Mouse (Mus musculus): ENCODE measurements around the gene Vps8. TPM values are rescaled to one million over a fixed set of nuclear protein-coding genes. Genes with fewer than 3 reads are reported as not detected.

Vps8 gene
- polyA plus RNA-seq, 1 experiment from 2014 or later = 50.5 TPM

DNA sequence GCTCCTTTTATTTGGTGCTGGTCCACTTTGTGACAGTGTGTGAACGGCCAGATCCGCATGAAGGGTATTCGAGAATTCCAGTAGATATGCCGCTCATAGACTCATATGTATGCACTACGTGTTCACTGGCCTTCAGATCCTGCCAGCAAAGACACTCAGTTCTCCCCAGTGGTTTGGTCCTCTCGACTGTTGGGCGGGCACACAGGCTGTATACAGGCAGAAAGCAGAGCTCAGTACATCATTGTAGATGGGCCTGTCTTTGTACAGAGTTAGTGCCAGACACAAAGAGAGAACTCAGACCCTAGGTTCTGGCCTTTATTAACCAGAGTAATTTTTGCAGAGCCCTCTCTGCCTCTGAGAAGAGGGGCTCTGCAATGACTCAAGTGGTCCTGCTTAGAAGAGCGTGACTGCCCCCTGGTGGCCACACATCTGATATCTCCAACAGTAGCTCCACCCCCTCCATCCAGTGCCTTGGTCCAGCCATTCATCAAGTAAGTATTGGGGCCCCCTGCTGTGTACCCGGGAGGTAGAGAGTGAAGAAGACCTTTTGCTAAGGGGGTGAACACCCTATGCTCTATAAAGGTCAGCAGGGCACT is 30.3 kb upstream of the Vps8 start:
- Histone ChIP-seq H3K79me2 (ENCODE audit: inconsistent target) (no peaks in the 10 kb centered on the region), H3K27ac (no peak overlapping the region), H3K4me3 (ENCODE audit: inconsistent target) (no peak overlapping the region), H3K36me3 (ENCODE audit: inconsistent target) (no peaks in the 10 kb centered on the region)
- WGBS (ENCODE audit: missing documents) = 61% methylated on average over 9 of the region's 9 CpGs

DNA sequence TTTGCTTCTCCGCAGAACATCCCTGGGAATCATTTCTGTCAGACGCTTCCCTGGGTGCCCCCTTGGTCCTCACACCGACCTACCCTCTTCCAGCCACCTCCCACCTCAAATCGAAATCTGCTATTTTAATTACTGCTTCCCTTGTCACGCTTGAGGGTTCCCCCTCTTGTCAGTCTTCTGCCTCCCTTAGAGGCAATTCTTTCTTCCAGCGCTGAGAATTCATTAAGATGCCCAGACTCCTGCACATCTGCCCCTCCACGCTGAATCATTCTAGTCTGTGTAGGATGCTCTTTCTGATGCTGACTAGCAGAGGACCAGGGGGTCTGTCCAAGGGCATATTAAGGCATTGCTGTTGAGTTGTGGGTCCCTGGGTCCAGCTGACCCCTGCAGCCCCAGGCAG is 27.4 kb upstream of the Vps8 start:
- H3K36me3 ChIP-seq (ENCODE audit: inconsistent target) = no peaks in the 10 kb centered on the region
- 73% methylated on average over 7 of the region's 7 CpGs for WGBS (ENCODE audit: missing documents)
- no peaks in the 10 kb centered on the region for H3K79me2 ChIP-seq (ENCODE audit: inconsistent target)
- H3K27ac ChIP-seq = no peak overlapping the region
- H3K4me3 ChIP-seq (ENCODE audit: inconsistent target) = no peak overlapping the region

- H3K27ac ChIP-seq = no peak overlapping the region
- 82% methylated on average over 5 of the region's 5 CpGs for WGBS (ENCODE audit: missing documents)
These were observed 25.2 kb upstream of the Vps8 start for GRCm38 (mm10) chr16:21397681-21398080.

DNA sequence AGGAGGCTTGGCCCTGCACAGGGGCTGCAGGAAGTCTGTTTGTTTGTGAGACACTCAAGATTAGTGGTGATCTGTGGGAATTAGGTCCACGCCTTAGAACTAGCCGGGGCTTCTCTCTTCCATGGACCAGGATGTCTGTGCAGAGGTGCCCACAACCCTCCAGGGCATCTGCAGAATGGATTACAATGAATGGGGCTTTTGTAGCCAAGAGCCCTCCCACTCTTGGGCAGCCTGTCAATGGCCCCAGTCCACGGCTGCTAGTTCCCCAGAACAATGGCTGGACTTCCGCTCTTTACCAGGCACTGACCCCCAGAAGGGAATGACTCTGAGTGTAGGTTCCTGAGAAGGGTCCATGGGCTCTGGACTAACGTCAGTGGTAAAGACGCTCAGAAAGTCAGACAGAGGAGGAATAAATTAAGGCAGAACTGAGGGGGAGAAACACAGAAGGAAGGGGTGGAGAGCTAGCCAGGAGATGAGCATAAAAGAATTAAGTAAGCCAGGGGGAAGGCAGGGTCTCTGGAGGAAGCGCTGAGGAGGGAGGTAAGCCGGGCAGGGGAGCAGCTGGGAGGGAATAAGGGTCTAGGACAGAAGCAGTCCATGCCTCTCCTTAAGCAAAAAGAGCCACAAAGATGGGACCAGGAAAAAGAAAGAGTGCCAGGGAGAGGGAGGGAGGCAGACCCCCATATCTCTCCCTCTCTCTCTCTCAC is 24.4 kb upstream of the Vps8 start:
- H3K4me3 ChIP-seq (ENCODE audit: inconsistent target) = no peak overlapping the region
- WGBS (ENCODE audit: missing documents) = 84% methylated on average over 8 of the region's 8 CpGs
- no peaks in the 10 kb centered on the region for H3K36me3 ChIP-seq (ENCODE audit: inconsistent target)
- no peaks in the 10 kb centered on the region for H3K79me2 ChIP-seq (ENCODE audit: inconsistent target)
- H3K27ac ChIP-seq = no peak overlapping the region

More at GRCm38 (mm10) chr16:21397681-21398080, 25.2 kb upstream of the Vps8 start:
- no peaks in the 10 kb centered on the region for H3K79me2 ChIP-seq (ENCODE audit: inconsistent target)
- H3K36me3 ChIP-seq (ENCODE audit: inconsistent target) = no peaks in the 10 kb centered on the region
- no peak overlapping the region for H3K4me3 ChIP-seq (ENCODE audit: inconsistent target)

DNA sequence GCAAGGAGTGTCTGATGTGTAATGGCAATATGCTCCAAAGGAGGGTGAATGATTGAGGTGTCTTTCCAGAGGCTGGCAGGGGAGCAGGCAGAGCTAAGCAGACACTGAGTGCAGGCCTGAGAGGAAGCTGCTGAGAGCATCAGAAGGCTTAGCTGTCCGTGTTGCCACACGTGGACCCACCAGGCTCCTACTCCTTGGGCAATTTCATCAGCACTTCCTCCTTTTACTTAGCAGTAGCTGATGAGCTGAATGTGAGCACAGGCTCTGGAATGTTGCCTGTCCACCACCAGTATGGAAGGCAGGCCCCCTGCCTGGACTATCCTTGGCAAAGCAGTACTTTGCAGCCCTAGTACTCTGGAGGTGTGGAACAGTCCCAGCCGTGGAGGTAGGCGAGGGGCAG is 23.0 kb upstream of the Vps8 start:
- Histone ChIP-seq H3K36me3 (ENCODE audit: inconsistent target) (no peaks in the 10 kb centered on the region), H3K4me3 (ENCODE audit: inconsistent target) (no peak overlapping the region), H3K27ac (no peak overlapping the region), H3K79me2 (ENCODE audit: inconsistent target) (no peaks in the 10 kb centered on the region)
- 46% methylated on average over 4 of the region's 4 CpGs for WGBS (ENCODE audit: missing documents)

GRCm38 (mm10) chr16:21402068-21402467 is 20.9 kb upstream of the Vps8 start:
- Histone ChIP-seq H3K79me2 (ENCODE audit: inconsistent target) (no peaks in the 10 kb centered on the region), H3K4me3 (ENCODE audit: inconsistent target) (no peak overlapping the region), H3K27ac (no peak overlapping the region), H3K36me3 (ENCODE audit: inconsistent target) (no peaks in the 10 kb centered on the region)
- WGBS (ENCODE audit: missing documents) = 91% methylated on average over 16 of the region's 17 CpGs

DNA sequence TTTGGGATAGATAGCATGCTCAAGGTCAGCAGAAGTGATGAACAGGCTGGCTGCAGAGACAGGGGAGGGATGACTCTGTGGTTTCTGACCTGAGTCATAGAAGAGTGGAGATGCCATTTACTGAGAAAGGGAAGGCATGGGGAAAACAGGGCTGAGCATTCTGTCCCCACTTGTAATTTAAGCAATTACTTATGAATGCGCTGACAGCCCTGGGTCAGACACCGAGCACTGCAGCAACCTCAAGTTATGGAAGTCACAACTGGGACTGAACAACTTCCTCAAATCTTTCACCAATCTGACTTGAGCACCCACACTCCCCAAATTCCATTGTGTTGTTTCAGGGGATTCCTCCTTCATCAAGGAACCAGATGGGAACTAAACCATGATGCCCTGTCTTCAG is 19.5 kb upstream of the Vps8 start:
- Histone ChIP-seq H3K79me2 (ENCODE audit: inconsistent target) (no peaks in the 10 kb centered on the region), H3K27ac (no peak overlapping the region), H3K4me3 (ENCODE audit: inconsistent target) (no peak overlapping the region), H3K36me3 (ENCODE audit: inconsistent target) (no peaks in the 10 kb centered on the region)
- 25% methylated on average over 2 of the region's 2 CpGs for WGBS (ENCODE audit: missing documents)

- Histone ChIP-seq H3K79me2 (ENCODE audit: inconsistent target) (no peaks in the 10 kb centered on the region), H3K27ac (no peak overlapping the region), H3K4me3 (ENCODE audit: inconsistent target) (no peak overlapping the region), H3K36me3 (ENCODE audit: inconsistent target) (no peaks in the 10 kb centered on the region)
- 90% methylated on average over 5 of the region's 5 CpGs for WGBS (ENCODE audit: missing documents)
These were observed 18.3 kb upstream of the Vps8 start for GRCm38 (mm10) chr16:21404631-21405030.

- Histone ChIP-seq H3K27ac (no peak overlapping the region), H3K4me3 (ENCODE audit: inconsistent target) (no peak overlapping the region), H3K79me2 (ENCODE audit: inconsistent target) (no peaks in the 10 kb centered on the region), H3K36me3 (ENCODE audit: inconsistent target) (no peaks in the 10 kb centered on the region)
- 90% methylated on average over 6 of the region's 6 CpGs for whole genome bisulfite sequencing (ENCODE audit: missing documents)
These were observed 17.5 kb upstream of the Vps8 start for GRCm38 (mm10) chr16:21405224-21405969.

DNA sequence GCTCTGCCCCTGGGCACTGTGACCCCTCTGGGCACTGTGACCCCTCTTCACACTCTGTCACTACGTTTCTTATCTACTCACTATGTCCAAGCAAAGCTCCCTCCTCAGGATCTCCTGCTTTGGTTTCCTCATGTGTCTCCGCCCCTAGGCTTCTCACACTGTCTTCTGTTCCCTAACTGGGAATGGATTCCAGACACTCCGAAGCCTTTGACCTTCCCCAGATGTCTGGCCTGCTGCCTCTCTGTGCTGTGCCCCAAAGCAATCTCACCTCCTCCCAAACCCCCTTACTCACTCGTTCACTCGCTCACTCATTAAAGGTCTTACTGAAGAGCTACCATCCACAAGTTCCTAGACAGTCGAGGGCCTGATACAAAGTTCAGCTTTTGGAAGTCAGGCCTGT is 16.8 kb upstream of the Vps8 start:
- H3K36me3 ChIP-seq (ENCODE audit: inconsistent target) = no peaks in the 10 kb centered on the region
- WGBS (ENCODE audit: missing documents) = 94% methylated on average over 6 of the region's 6 CpGs
- no peak overlapping the region for H3K27ac ChIP-seq

DNA sequence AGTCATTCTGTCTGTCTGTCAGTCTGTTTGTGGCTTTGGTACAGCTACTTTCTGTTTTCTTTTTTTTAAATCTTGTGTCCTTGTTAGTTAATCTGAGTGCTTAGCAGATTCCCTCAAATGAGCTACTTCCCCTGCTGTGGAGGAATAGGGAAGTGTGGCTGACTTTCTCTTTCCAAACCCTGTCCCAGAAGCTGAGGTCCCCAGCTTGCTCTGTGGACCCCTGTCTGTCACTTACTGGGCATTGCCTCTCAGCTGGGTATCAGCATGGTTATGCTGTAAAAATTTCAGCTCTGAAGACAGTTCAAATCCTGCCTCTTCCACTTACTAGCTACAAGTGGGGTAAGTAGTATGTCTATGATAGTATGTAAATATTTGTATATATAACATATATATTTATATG is 11.1 kb upstream of the Vps8 start:
- Histone ChIP-seq H3K36me3 (ENCODE audit: inconsistent target) (no peaks in the 10 kb centered on the region), H3K79me2 (ENCODE audit: inconsistent target) (no peaks in the 10 kb centered on the region), H3K4me3 (ENCODE audit: inconsistent target) (no peak overlapping the region), H3K27ac (peak overlapping the region; percentile 57)

More for the DNA sequence above, 16.8 kb upstream of the Vps8 start:
- Histone ChIP-seq H3K79me2 (ENCODE audit: inconsistent target) (no peaks in the 10 kb centered on the region), H3K4me3 (ENCODE audit: inconsistent target) (no peak overlapping the region)

DNA sequence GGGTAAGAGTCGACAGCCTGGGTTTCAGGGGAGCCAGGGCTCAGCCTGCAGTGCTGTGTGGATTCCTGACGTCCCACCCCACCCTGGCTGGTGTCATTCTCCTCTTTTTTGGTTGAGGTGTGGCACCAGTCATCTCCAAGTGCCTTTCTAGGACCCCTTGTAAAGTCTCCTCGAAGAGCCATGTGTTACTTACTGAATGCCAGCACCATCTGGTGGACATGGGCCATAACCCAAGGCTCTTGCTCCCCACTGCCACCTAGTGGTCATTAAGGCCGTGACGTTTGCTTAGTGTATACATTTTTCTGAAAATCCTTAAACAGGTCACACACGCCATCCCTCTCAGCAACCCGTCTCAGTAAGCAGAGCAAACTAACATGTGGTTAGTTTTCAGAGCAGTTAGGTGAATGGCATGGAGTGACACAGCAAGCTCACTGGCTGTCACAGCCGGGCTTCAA is 10.3 kb upstream of the Vps8 start:
- no peaks in the 10 kb centered on the region for H3K36me3 ChIP-seq (ENCODE audit: inconsistent target)
- WGBS (ENCODE audit: missing documents) = 17% methylated on average over 8 of the region's 8 CpGs
- H3K27ac ChIP-seq = 0 out of 2 replicates have a peak overlapping the region, but pooled peaks have one; percentile 2
- H3K4me3 ChIP-seq (ENCODE audit: inconsistent target) = no peak overlapping the region
- no peaks in the 10 kb centered on the region for H3K79me2 ChIP-seq (ENCODE audit: inconsistent target)

- no peak overlapping the region for H3K27ac ChIP-seq
- no peak overlapping the region for H3K4me3 ChIP-seq (ENCODE audit: inconsistent target)
- no peaks in the 10 kb centered on the region for H3K36me3 ChIP-seq (ENCODE audit: inconsistent target)
- WGBS (ENCODE audit: missing documents) = 74% methylated on average over 3 of the region's 3 CpGs
- H3K79me2 ChIP-seq (ENCODE audit: inconsistent target) = no peaks in the 10 kb centered on the region
These were observed 9.1 kb upstream of the Vps8 start for GRCm38 (mm10) chr16:21413819-21414218.

GRCm38 (mm10) chr16:21415128-21415527 is 7.8 kb upstream of the Vps8 start:
- no peak overlapping the region for H3K4me3 ChIP-seq (ENCODE audit: inconsistent target)
- 94% methylated on average over 8 of the region's 8 CpGs for WGBS (ENCODE audit: missing documents)
- H3K27ac ChIP-seq = no peak overlapping the region
- H3K79me2 ChIP-seq (ENCODE audit: inconsistent target) = no peaks in the 10 kb centered on the region
- no peaks in the 10 kb centered on the region for H3K36me3 ChIP-seq (ENCODE audit: inconsistent target)

GRCm38 (mm10) chr16:21418012-21418411 is 4.9 kb upstream of the Vps8 start:
- no peak overlapping the region for H3K27ac ChIP-seq
- WGBS (ENCODE audit: missing documents) = 69% methylated on average over 5 of the region's 5 CpGs
- no peak overlapping the region for H3K4me3 ChIP-seq (ENCODE audit: inconsistent target)
- no peaks in the 10 kb centered on the region for H3K36me3 ChIP-seq (ENCODE audit: inconsistent target)
- H3K79me2 ChIP-seq (ENCODE audit: inconsistent target) = no peaks in the 10 kb centered on the region
